Comparison of ENCODE assay signal across 26 mouse cellular contexts in genomic region chrX:93915548-93915947, GRCm38 (mm10). TPM values are rescaled to one million over a fixed set of nuclear protein-coding genes. Genes with fewer than 3 reads are reported as not detected.
DNase-seq lines count a peak whose midpoint lies in the region; ATAC-seq and TF ChIP-seq lines count a peak whose summit lies in the region.
"Had no signal": no experiment of that assay in that cellular context is flagged by ENCODE, and none has a peak within 500 bp of the region (broad histone marks: within the 10 kb centered on the region; RNA-seq: fewer than 3 reads in every experiment).

No protein-coding gene starts in this region.

- peak; percentile 20; the same call in 1 of the 2 replicates for TF ChIP-seq CTCF in lung, postnatal 0 days (IDR thresholded peaks at IDR 0.05)
- peak; percentile 56 for TF ChIP-seq CTCF in intestine, postnatal 0 days (IDR thresholded peaks at IDR 0.05; ENCODE audit: low read depth)

- H3K4me3 ChIP-seq in lung, postnatal 0 days (ENCODE audit: low read depth, low read length), result no peak overlapping the region
- H3K4me3 ChIP-seq in intestine, postnatal 0 days (ENCODE audit: low read depth, low read length), result no peak overlapping the region
- H3K4me3 ChIP-seq: embryonic facial prominence, embryonic 15.5 days; erythroblast, embryonic 14.5 days; forebrain, embryonic 10.5 days; forebrain, embryonic 15.5 days; heart, embryonic 12.5 days; hindbrain, embryonic 10.5 days had no signal

- H3K9me3 ChIP-seq in lung, postnatal 0 days (ENCODE audit: low read length), result no peaks in the 10 kb centered on the region
- H3K9me3 ChIP-seq in intestine, postnatal 0 days (ENCODE audit: control insufficient read depth), result no peaks in the 10 kb centered on the region
- H3K9me3 ChIP-seq: embryonic facial prominence, embryonic 15.5 days; forebrain, embryonic 10.5 days; forebrain, embryonic 15.5 days; heart, embryonic 12.5 days; hindbrain, embryonic 10.5 days had no signal

- ATAC-seq in lung, postnatal 0 days, result no peak
- 0 out of 2 replicates have a peak, but pooled peaks have one; percentile 53 for ATAC-seq in intestine, postnatal 0 days
- 0 out of 2 replicates have a peak, but pooled peaks have one; percentile 29 for ATAC-seq in megakaryocyte-erythroid progenitor cell, adult 5-6 weeks (replicated peaks; ENCODE audit: low FRiP score, low TSS enrichment, poor library complexity, severe bottlenecking)
- ATAC-seq: forebrain, embryonic 15.5 days had no signal

- no peaks in the 10 kb centered on the region for H3K27me3 ChIP-seq in lung, postnatal 0 days (replicated peaks; ENCODE audit: insufficient read depth, low read length)
- H3K27me3 ChIP-seq in intestine, postnatal 0 days (replicated peaks; ENCODE audit: control insufficient read depth, insufficient read depth, low read length), result no peaks in the 10 kb centered on the region
- H3K27me3 ChIP-seq: forebrain, embryonic 15.5 days had no signal

- H3K4me2 ChIP-seq in lung, postnatal 0 days (replicated peaks; ENCODE audit: low read depth, low read length), result no peak overlapping the region
- H3K4me2 ChIP-seq in intestine, postnatal 0 days (replicated peaks; ENCODE audit: low read depth), result no peak overlapping the region
- H3K4me2 ChIP-seq: embryonic facial prominence, embryonic 15.5 days; forebrain, embryonic 15.5 days; heart, embryonic 12.5 days; hindbrain, embryonic 14.5 days had no signal

- DNase-seq in lung, postnatal 0 days (ENCODE audit: low spot score), result no peak
- no peak for DNase-seq in lung, postnatal 14 days
- no peak for DNase-seq in retina, embryonic 14.5 days (ENCODE audit: low spot score)
- DNase-seq in thymus, postnatal 25 days, result no peak
- no peak for DNase-seq in right cerebral cortex, postnatal 25 days
- DNase-seq: adrenal gland, adult 8-10 months; adrenal gland, postnatal 36 days; cerebellum, adult 2 months; cerebellum, postnatal 14 days; embryo, embryonic 11 days; gastrocnemius, postnatal 14 days had no signal

- no peak for TF ChIP-seq EP300 in lung, postnatal 0 days (IDR thresholded peaks at IDR 0.05)

- no peak overlapping the region for H3K9ac ChIP-seq in lung, postnatal 0 days (replicated peaks; ENCODE audit: low read depth)
- no peak overlapping the region for H3K9ac ChIP-seq in intestine, postnatal 0 days (ENCODE audit: low read depth, low read length)
- H3K9ac ChIP-seq: embryonic facial prominence, embryonic 15.5 days; forebrain, embryonic 15.5 days; heart, embryonic 12.5 days; hindbrain, embryonic 14.5 days had no signal

- H3K27ac ChIP-seq in lung, postnatal 0 days (ENCODE audit: low read length), result no peak overlapping the region
- no peak overlapping the region for H3K27ac ChIP-seq in intestine, postnatal 0 days (ENCODE audit: low read depth, low read length)
- H3K27ac ChIP-seq: embryonic facial prominence, embryonic 15.5 days; forebrain, embryonic 10.5 days; forebrain, embryonic 15.5 days; hindbrain, embryonic 10.5 days; hindbrain, embryonic 14.5 days had no signal

- no peaks in the 10 kb centered on the region for H3K4me1 ChIP-seq in lung, postnatal 0 days (ENCODE audit: insufficient read depth, low read depth, low read length)
- H3K4me1 ChIP-seq in intestine, postnatal 0 days (replicated peaks; ENCODE audit: control insufficient read depth, insufficient read depth, low read length), result no peaks in the 10 kb centered on the region
- H3K4me1 ChIP-seq: embryonic facial prominence, embryonic 15.5 days; forebrain, embryonic 15.5 days; heart, embryonic 12.5 days; hindbrain, embryonic 10.5 days had no signal

- H3K36me3 ChIP-seq in lung, postnatal 0 days (ENCODE audit: insufficient read depth, low read length), result no peaks in the 10 kb centered on the region
- H3K36me3 ChIP-seq in intestine, postnatal 0 days (ENCODE audit: control insufficient read depth, insufficient read depth), result no peaks in the 10 kb centered on the region
- H3K36me3 ChIP-seq: embryonic facial prominence, embryonic 15.5 days; forebrain, embryonic 10.5 days; forebrain, embryonic 15.5 days; heart, embryonic 12.5 days; hindbrain, embryonic 10.5 days had no signal

RNA-seq across cellular contexts. Expression of gene AU015836, which starts 52.9 kb away (rescaled TPM):
- polyA plus RNA-seq in lung, postnatal 0 days (2015; fragmentation: Nextera tagmentation; extraction: Ambion mirVana), result 0.11 TPM in 1 of 2 replicates, not detected in the other
- polyA plus RNA-seq in intestine, postnatal 0 days (2015; fragmentation: Nextera tagmentation; extraction: Ambion mirVana), result 0.18 and 0.30 TPM in 2 replicates
- total RNA-seq in megakaryocyte-erythroid progenitor cell, adult 5-6 weeks (2014; fragmentation: Nextera tagmentation), result not detected in 2 replicates
- total RNA-seq in megakaryocyte-erythroid progenitor cell, adult 5-6 weeks (2017), result not detected in 2 replicates
- total RNA-seq: adrenal gland, adult 8-10 months; adrenal gland, postnatal 36 days; common myeloid progenitor, adult 5-6 weeks; gastrocnemius, adult 18-20 months; gastrocnemius, postnatal 14 days; heart, adult 8-10 months; heart, postnatal 25 days had no signal
- polyA plus RNA-seq: cerebellum, adult 2 months; embryonic facial prominence, embryonic 15.5 days; erythroblast, embryonic 14.5 days; forebrain, embryonic 10.5 days; forebrain, embryonic 15.5 days; gonadal fat pad, adult 2 months; heart, embryonic 12.5 days; heart, embryonic 16.5 days; hindbrain, embryonic 10.5 days; hindbrain, embryonic 14.5 days had no signal
